Mouse (Mus musculus): ENCODE data around the gene Gm20388. TPM values are rescaled to one million over a fixed set of nuclear protein-coding genes. Genes with fewer than 3 reads are reported as not detected.

Gm20388 gene
- total RNA-seq, 2 experiments from 2014 or later = 1.9 to 2.0 TPM

- peak; percentile 37 for DNase-seq
Observed at GRCm38 (mm10) chr8:122677481-122678021, 2766.9 kb downstream of the Gm20388 start.

DNA sequence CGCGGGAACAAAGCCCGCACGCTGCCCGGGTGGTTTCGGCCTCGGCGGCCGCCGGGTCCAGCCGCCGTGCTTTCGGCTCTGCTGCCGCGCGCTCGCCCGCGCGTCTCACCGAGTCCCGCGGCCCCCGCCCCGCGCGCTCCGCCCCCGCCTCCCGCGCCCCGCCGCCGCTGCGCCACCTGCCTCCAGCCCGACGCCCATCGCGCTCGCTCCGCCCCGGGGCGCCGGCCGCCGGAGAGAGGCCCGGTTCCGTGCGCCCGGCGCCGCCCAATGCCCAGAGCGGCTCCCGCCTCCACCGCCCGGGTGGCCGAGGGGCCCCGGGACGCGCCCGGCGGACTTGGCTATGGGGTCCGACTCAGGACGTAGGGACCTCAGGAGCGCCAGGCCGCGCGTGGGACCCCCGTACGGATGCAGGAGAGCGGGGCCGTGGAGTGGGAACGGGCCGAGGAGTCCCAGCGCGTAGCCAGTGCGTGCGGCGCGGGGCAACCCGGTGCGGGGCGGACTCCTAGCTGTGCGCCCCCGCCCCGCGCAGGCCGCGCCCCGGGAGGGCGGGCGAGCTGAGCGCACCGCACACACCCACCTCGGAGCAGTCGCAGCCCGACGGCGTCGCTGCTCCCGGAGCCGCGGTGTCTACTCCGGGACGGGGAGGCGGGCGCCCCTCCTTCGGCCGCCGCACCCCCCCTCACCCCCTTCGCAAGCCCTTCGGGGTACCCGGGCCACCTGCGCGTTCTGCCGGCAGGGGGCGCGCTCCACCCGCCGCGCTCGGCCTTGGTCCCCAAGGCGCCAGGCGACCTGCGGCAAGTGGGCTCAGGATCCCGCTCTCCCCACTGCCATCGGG, 2767.6 kb downstream of the Gm20388 start:
- peak; percentile 88 for DNase-seq

- DNase-seq = no peak
Observed at GRCm38 (mm10) chr8:122678896-122679210, 2768.2 kb downstream of the Gm20388 start.

DNA sequence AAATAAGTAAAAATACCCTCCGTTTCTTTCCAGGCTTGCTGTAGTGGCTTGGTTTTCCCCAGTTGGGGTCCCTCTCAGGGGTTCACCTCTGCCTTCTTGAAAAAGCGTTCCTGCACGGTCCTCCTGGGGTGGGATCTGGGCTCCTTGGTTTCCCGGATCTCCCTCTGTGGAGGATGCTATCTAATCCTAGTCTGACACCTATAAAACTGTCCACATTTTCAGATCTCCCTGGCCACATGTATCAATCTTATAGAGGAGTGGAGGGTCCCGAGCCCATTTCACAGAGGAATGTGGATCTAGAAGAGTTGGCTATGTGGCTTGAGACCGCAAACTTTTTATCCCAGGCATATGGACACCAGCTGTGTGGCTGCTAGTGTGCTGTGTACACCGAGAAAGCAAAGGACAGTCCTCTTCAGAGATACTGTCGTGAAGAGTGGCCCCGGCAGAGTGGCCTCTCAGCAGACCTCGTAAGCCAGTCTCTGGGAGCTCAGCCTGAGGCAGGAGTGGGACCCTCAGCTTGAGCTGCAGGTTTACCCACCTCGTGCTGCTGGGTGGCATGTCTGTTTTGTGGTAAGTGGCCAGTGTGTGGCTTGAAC, 2768.8 kb downstream of the Gm20388 start:
- no peak for DNase-seq

GRCm38 (mm10) chr8:122680171-122680570, 2769.5 kb downstream of the Gm20388 start:
- no peak for DNase-seq

- DNase-seq = no peak
Observed at GRCm38 (mm10) chr8:122682820-122683219, 2772.2 kb downstream of the Gm20388 start.

DNA sequence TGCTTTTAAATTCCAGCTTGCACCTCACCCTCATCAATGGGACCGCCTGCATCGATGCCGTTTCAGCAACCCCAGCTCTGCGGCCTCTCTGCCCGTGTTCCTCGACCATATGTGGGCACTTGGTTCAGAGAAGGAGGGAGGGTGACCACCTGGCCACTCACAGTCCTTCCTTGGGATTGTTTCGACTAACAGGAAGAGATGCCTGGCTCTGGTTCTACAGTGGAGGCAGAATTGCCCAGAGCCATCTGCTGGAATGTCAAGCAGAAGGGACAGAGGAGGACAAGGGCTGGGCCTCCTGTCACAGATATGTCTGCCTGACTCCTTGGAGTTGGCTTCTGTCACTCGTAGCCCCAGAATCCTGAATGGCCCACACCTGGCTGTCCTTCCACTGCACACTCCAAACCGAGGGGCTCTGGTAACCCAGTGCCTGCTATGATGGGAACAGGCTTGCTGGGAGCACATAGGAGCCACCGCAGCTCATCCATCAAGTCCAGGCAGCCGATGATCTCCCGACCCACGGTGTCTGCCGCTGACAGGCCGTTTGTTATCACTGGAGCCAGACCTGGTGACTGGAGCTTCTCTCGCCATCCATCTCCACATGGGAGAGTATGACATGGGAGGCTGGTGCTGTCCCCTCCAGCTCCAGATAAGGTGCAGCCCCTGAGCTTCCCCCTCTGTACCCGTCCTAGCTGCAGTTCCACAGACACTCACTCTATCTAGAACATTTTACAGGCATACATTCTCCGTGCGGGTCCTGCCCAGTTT, 2774.6 kb downstream of the Gm20388 start:
- DNase-seq = no peak

DNA sequence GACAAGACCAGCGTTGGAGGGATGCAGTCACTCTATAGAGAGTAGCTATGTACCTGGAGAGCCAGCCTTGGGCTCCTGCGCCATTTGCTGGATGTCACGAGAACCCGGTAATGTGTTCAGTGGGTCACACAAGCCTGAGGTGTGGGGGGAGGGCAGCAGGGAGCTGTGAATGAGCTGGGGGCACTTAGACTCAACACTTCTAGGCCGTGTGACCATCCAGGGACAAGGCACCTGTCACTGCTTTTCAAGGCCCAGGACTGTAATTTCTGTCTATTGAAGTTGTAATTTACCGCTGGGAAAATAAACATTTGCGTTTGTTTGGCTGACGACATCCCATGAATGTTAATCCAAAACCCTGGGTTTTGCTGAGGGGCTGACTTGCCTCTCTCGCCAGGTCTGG, 2776.2 kb downstream of the Gm20388 start:
- DNase-seq = no peak

GRCm38 (mm10) chr8:122689315-122689714, 2778.7 kb downstream of the Gm20388 start:
- DNase-seq = no peak

GRCm38 (mm10) chr8:122691018-122691417, 2780.4 kb downstream of the Gm20388 start:
- DNase-seq = peak; percentile 81

GRCm38 (mm10) chr8:122692152-122692551, 2781.5 kb downstream of the Gm20388 start:
- DNase-seq = no peak

DNA sequence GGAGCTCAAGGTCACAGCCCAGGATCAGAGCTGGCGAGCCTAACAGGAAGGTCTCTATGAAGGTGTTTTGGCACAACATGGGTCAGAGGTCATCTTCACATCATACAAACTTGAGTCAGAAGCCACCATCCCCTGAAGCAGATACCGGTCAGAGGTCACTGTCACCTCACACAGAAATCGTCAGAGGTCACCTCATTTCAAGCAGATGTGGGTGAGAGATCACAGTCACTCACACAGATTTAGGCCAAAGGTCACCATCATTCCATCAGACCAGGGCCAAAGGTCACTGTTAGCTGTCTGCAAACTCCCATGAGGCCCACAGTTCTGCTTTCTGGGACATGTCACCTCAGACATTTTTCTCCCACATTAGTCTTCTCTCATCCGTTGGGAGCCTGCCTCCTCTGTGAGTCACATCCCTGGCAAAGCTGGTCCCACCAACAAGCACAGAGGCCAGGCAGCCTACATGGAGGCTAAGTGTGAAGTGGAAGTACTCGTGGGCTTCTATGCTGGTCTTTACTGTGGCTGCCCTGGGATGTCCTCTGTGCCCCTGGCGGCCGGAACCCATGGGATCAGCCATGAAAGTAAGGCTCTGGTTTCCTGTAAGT, 2784.9 kb downstream of the Gm20388 start:
- peak; percentile 43 for DNase-seq

DNA sequence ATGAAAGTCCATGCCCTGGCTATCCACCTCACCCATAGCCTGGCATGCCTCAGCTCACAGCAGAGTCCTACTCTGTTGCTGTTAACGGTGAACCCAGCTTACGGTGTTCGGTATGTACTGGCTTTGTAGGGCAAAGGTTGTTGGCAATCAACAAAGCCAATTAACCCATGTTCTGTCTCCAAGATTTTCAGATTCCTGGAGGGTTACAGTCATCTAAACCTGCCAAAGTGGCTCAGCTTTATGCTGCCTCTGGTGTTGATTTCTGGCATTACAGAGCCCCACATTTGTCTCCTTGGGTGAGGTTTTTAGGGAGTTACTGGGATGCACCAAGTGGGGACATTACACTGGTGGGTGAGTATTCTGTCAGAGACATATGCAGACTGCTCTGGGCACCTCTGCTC, 2786.5 kb downstream of the Gm20388 start:
- peak; percentile 66 for DNase-seq

DNA sequence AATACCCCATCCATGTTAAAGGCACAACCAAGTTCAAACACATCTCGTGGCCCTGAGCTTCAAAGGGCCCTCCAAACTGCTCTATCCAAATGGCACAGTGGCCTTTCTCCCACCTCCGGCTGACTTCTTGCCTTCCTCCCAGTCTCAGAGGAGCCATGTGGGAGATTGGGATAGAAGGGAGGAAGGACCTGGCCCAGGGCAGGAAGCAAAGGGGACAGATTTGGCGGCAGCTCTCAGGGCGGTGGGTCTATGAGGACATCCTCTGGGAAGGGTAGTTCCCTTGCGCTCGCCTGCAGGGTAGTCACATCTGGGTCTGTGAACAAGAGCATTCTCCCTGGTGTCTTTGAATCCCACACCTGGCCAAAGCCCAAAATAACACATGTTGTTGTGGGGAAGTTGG, 2786.9 kb downstream of the Gm20388 start:
- no peak for DNase-seq

DNA sequence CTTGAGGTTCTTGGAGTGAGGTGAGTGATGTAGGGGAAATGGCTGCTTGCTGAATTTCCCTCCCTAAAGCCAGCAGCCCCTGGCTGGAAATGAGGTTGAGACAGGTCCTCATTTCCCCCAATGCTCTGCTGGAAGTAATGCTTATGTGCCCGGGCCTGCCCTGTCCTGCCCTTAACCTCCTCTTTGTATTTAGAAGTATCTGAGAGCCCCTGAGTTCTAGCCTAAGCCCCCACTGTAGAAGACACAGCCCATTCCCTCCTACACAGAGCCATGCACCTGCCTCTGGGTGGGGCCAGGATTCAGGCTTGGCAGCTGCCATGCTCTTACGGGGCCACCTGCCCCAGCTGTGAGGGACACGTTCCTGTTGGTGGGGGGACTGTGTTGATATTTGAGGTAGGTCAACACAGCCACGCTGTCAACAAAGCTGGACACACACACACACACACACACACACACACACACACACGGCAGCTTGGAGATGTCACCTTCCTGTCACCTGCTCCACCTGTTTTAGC, 2787.7 kb downstream of the Gm20388 start:
- DNase-seq = no peak

- DNase-seq = peak; percentile 35
Observed at GRCm38 (mm10) chr8:122699005-122699492, 2788.4 kb downstream of the Gm20388 start, which contains the start of gene Cbfa2t3. TSS of gene Cbfa2t3 (minus strand) at chr8:122699109.

GRCm38 (mm10) chr8:122700628-122701027, 2790.0 kb downstream of the Gm20388 start:
- no peak for DNase-seq

DNA sequence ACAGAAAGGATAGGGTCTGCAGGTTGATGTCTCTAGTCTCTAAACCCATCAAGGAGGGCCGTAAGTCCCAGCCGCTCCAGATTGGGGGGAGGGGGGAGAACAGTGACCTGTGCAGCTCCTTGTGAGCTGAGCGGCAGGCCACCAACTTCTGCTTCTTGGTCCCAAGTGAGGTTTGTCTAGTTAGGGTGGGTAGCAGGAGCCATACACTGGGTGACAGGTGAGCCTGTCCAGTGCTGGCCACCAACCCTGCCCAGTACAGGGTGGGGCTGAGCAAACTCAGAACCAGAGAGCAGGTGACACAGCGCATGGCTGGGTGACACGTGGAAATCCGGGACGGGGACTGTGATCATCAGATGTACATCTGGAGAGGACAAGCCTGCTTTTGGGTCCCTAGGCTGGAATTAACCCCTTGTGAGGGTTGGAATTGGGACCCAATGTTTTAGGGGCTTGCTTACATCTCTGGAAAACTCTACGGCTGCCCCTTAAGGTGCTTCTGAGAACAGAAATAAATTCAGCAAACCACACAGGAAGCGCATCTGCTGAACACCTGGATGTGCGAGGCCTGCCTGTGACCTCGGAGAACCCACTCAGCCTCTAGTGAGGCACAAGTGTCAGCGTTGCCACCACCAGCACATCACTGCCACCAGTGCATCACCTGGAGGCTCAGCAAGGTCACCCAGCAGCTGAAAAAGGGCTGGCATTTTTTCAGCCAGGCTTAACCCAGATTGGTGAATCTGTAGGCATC, 2791.0 kb downstream of the Gm20388 start:
- no peak for DNase-seq

DNA sequence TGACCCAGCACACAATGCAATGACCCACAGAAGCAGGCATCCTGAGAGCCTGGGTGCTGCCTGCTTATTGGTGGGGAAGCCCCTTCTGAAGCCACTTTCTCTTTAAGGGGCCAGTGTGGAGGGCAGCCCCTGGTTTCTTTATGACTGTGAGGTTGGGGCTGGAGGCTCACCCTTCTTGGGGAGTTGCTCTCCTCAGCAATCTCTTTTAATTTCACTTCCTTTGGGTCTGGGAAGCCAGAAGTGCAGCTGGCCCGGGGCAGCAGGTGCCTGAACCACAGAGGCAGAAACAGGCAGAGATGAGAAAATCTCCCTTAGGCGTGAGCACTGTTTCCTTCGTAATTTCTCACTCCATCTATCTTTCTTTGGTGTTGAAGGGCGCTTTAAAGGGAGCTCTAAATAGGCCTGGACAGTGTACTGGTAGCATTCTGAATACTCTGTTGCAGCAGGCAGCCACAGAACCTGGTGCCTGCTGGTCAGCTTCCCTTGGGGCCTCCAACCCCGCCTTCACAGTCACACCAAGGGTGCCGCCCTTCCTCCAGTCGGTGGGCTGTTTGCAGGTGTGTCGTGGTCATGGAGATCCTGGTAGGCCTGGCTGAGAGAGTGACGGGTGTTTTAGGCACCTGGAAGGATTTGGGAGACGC, 2791.8 kb downstream of the Gm20388 start:
- no peak for DNase-seq

DNA sequence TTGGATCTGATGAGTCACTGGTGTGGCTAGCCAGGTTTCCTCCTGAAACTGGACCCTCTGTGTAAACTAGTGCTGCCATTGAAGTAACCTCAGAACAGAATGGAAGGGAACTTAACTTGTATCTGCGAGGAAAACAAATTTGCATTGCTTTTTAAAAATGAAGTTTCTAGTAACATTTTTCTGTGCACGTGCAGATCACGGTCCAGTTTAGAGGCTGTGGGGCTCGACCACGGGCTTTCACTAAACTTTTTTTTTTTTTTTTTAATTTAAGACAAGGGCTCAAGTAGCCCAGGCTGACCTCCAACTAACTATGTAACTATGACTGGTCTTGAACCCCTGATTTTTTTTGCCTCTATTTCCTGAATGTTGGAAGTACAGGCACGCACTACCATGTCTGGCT, 2792.3 kb downstream of the Gm20388 start:
- DNase-seq = no peak

DNA sequence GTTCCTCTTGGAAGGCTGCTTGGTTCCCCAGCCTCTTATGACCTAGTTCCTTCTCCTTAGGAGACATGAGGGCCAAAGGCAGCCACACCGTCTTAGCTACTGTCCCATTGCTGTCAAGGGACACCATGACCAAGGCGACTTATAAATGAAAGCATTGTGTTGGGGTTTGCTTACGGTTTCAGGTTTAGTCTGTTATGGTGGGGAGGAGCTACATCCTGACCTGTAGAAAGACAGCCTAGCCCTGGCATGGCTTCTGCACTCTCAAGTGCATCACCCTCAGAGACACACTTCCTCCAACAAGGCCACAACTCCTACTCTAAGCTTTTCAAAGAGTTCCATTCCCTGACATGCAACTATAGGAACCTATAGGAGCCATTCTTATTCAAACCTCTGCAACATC, 2794.0 kb downstream of the Gm20388 start:
- DNase-seq = no peak
